Mouse (Mus musculus): ENCODE data around the gene Fhod1. TPM values are rescaled to one million over a fixed set of nuclear protein-coding genes. Genes with fewer than 3 reads are reported as not detected.
A peak's percentile ranks its signal among the peaks of the same experiment; 100 is the strongest.
"Not testable (repeated sequence)": the region's sequence is repeated elsewhere in the genome, so short reads cannot be mapped to it uniquely, and the experiment has no call there.

Gene Fhod1
- polyA plus RNA-seq, 1 experiment: 33.6 TPM

DNA sequence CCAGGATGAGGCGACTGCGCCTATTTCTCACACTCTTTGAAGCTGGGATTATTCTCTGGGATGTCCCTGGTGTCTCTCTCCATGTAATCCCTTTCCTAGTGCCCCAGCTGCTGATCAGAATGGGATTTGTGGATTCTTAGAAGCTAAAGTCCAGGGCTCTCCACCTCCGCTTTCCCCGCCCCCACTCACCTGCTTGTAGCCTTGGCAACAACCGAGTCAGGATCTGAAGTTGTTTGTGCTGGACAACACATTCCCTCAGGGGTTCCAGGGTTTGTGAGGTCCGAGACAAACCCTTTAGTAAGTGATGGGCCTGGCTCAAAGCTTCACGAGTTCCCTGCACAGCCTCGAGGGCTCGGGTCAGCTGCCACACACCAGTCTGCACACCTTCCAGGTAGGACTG lies 53.0 kb downstream of the Fhod1 start:
- no peaks in the 10 kb centered on the region for H3K27me3 ChIP-seq (ENCODE audit: control insufficient read depth, insufficient read depth, low read length)
- peaks cover 4% of the 10 kb centered on the region for H3K36me3 ChIP-seq (ENCODE audit: control insufficient read depth, insufficient read depth, low read length)
- no peak overlapping the region for H3K27ac ChIP-seq (ENCODE audit: control insufficient read depth, insufficient read depth, low read length)
- H3K4me1 ChIP-seq (replicated peaks; ENCODE audit: control insufficient read depth, insufficient read depth, low read length): peaks cover 36% of the 10 kb centered on the region
- TF ChIP-seq CTCF (IDR thresholded peaks at IDR 0.05; ENCODE audit: borderline replicate concordance, control insufficient read depth, extremely low read depth, insufficient read depth, low read length, poor library complexity) (no peak), POLR2A (IDR thresholded peaks at IDR 0.05; ENCODE audit: control insufficient read depth, extremely low read depth, insufficient read depth, low read length, poor library complexity) (no peak)
- no peak for DNase-seq
- no peak overlapping the region for H3K4me3 ChIP-seq (ENCODE audit: control insufficient read depth, insufficient read depth, low read length)
- WGBS: 86% methylated on average over 9 of the region's 9 CpGs

DNA sequence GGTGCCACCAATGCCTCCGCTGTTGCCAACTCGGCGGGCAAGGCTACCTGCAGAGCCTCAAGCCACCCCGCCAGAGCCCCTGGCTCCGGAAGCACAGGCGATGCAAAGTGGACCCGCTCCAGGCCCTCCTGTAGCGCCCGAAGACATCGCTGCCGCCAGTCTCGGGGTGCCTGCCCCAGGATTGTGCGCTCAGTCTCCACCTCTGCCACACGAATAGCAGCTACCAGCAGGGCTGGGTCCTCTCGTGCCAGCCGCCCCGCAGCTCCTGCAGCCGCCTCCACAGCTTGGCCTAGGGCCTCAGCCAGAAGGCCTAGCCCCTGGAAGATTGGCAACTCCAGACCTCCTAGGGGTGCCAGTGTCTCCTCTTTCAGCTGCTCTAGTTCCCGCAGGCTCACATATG lies 54.3 kb downstream of the Fhod1 start:
- whole genome bisulfite sequencing: 94% methylated on average over 19 of the region's 19 CpGs
- Histone ChIP-seq H3K4me1 (replicated peaks; ENCODE audit: control insufficient read depth, insufficient read depth, low read length) (peaks cover 36% of the 10 kb centered on the region), H3K36me3 (ENCODE audit: control insufficient read depth, insufficient read depth, low read length) (no peaks in the 10 kb centered on the region), H3K27ac (ENCODE audit: control insufficient read depth, insufficient read depth, low read length) (no peak overlapping the region), H3K4me3 (ENCODE audit: control insufficient read depth, insufficient read depth, low read length) (no peak overlapping the region), H3K27me3 (ENCODE audit: control insufficient read depth, insufficient read depth, low read length) (no peaks in the 10 kb centered on the region)
- TF ChIP-seq CTCF (IDR thresholded peaks at IDR 0.05; ENCODE audit: borderline replicate concordance, control insufficient read depth, extremely low read depth, insufficient read depth, low read length, poor library complexity) (no peak), POLR2A (IDR thresholded peaks at IDR 0.05; ENCODE audit: control insufficient read depth, extremely low read depth, insufficient read depth, low read length, poor library complexity) (no peak)
- DNase-seq: no peak

DNA sequence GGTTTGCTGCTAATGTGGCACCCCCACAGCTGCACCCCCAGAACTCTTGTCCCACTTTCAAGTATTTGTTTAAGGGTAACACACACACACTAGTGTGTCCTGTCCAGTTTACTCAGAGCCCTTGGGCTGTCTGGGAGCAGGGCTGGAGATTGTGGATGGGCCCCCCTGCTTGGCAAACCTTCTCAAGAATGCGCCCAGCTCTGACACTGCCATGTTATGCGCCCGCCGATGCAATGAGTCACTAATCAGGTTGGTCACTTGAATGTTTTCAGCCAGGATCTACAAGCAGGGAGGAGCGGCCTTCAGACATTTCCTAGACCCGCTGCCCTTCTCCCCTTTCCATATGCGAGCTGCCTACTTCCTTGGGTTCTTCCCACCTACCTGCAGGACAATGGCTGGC lies 55.3 kb downstream of the Fhod1 start:
- H3K4me1 ChIP-seq (replicated peaks; ENCODE audit: control insufficient read depth, insufficient read depth, low read length): peaks cover 33% of the 10 kb centered on the region
- H3K4me3 ChIP-seq (ENCODE audit: control insufficient read depth, insufficient read depth, low read length): no peak overlapping the region
- WGBS: 97% methylated on average over 7 of the region's 7 CpGs
- H3K36me3 ChIP-seq (ENCODE audit: control insufficient read depth, insufficient read depth, low read length): no peaks in the 10 kb centered on the region
- no peak for TF ChIP-seq CTCF (IDR thresholded peaks at IDR 0.05; ENCODE audit: borderline replicate concordance, control insufficient read depth, extremely low read depth, insufficient read depth, low read length, poor library complexity)
- no peak for TF ChIP-seq POLR2A (IDR thresholded peaks at IDR 0.05; ENCODE audit: control insufficient read depth, extremely low read depth, insufficient read depth, low read length, poor library complexity)
- H3K27me3 ChIP-seq (ENCODE audit: control insufficient read depth, insufficient read depth, low read length): no peaks in the 10 kb centered on the region
- no peak overlapping the region for H3K27ac ChIP-seq (ENCODE audit: control insufficient read depth, insufficient read depth, low read length)
- no peak for DNase-seq

GRCm38 (mm10) chr8:105291802-105292201 lies 56.0 kb downstream of the Fhod1 start:
- peaks cover 33% of the 10 kb centered on the region for H3K4me1 ChIP-seq (replicated peaks; ENCODE audit: control insufficient read depth, insufficient read depth, low read length)
- DNase-seq; H3K36me3 ChIP-seq (ENCODE audit: control insufficient read depth, insufficient read depth, low read length); H3K4me3 ChIP-seq (ENCODE audit: control insufficient read depth, insufficient read depth, low read length); H3K27ac ChIP-seq (ENCODE audit: control insufficient read depth, insufficient read depth, low read length); H3K27me3 ChIP-seq (ENCODE audit: control insufficient read depth, insufficient read depth, low read length): not testable (repeated sequence)
- 71% methylated on average over 3 of the region's 3 CpGs for WGBS

GRCm38 (mm10) chr8:105291364-105291763 lies 56.4 kb downstream of the Fhod1 start:
- WGBS: 92% methylated on average over 8 of the region's 8 CpGs

DNA sequence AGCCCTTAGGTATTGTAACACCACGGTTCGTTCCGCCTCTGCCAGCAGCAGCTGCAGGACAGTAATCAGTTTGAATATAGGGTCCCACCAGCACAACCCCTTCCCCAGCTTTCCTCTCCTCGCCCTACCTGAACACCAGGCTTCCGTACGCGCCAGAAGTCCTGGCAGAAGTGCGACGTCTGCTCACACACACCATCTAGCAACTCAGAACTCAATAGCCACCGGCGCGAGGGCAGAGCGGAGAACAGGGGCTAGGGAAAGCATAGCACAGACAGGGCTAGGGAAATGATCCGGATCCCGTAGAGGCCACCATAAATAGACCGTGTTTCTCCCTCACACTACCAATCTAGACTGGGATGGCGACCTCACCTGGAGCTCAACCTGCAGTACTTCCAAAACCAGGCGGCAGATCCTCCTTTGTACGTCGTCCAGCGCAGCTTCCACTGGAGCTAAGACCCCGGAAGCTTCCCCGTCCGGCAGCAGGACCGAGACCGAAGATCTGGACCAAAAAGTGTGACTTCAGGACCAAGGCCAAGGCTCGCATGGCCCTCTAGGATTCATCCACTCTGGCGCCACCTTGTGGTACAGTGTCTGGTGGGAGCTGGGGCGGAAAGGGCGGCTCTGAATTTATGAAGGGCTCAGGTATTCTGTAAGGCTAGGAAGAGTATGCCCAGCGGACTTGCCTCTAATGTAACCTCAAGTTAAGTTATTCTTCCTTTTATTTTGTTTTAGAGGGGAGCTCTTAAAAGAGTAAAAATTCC lies 57.0 kb downstream of the Fhod1 start:
- Histone ChIP-seq H3K4me3 (ENCODE audit: control insufficient read depth, insufficient read depth, low read length) (no peak overlapping the region), H3K27ac (ENCODE audit: control insufficient read depth, insufficient read depth, low read length) (no peak overlapping the region), H3K36me3 (ENCODE audit: control insufficient read depth, insufficient read depth, low read length) (no peaks in the 10 kb centered on the region), H3K4me1 (replicated peaks; ENCODE audit: control insufficient read depth, insufficient read depth, low read length) (peaks cover 25% of the 10 kb centered on the region), H3K27me3 (ENCODE audit: control insufficient read depth, insufficient read depth, low read length) (no peaks in the 10 kb centered on the region)
- peak; percentile 91 for DNase-seq
- 0 out of 2 replicates have a peak, but pooled peaks have one; percentile 19 for TF ChIP-seq POLR2A (IDR thresholded peaks at IDR 0.05; ENCODE audit: control insufficient read depth, extremely low read depth, insufficient read depth, low read length, poor library complexity)
- peak; percentile 94 for TF ChIP-seq CTCF (IDR thresholded peaks at IDR 0.05; ENCODE audit: borderline replicate concordance, control insufficient read depth, extremely low read depth, insufficient read depth, low read length, poor library complexity)
- 30% methylated on average over 31 of the region's 31 CpGs for WGBS

More at GRCm38 (mm10) chr8:105291364-105291763, 56.4 kb downstream of the Fhod1 start:
- not testable (repeated sequence) for DNase-seq; H3K36me3 ChIP-seq (ENCODE audit: control insufficient read depth, insufficient read depth, low read length); H3K27ac ChIP-seq (ENCODE audit: control insufficient read depth, insufficient read depth, low read length); H3K4me3 ChIP-seq (ENCODE audit: control insufficient read depth, insufficient read depth, low read length); H3K27me3 ChIP-seq (ENCODE audit: control insufficient read depth, insufficient read depth, low read length)
- H3K4me1 ChIP-seq (replicated peaks; ENCODE audit: control insufficient read depth, insufficient read depth, low read length): peaks cover 30% of the 10 kb centered on the region

DNA sequence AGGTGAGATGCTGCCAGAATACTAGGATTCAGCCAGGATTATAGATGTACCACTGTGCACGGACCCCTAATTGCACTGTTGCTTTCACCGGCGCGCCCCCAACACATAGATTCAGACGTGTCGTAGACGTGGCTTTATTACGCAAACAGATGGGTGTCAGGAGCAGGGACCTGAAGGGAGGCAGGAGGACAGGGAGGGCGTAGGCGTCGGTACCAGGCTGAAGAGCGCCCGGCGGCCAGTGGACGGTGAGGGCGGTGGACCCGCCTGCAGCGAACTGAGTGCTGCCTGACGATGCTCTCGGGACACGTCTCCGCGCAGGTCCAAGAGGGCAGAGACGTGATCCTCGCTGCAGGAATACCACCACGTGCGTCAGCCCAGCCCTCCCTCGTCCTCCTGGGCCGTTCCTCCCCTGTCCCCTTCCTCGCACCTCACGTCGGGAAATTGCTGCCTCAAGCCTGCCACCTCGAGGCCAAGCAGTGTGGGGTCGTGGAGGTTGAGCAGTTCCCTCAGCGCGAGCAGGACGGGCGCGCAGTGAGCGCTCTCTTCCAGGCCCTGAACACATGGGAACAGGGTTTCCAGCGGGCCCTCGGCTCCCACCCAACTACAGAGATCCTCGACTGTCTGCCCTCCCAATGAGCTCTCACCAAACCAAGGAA lies 57.8 kb downstream of the Fhod1 start, which contains the start of gene 4931428F04Rik:
Gene 4931428F04Rik, minus strand, starts transcription at position 60 of the 656 bp plus-strand sequence.
- peak within 1 kb of the TSS; percentile 52; the same call in 1 of the 2 replicates for H3K27ac ChIP-seq (ENCODE audit: control insufficient read depth, insufficient read depth, low read length)
- peak within 1 kb of the TSS; percentile 77 for H3K4me3 ChIP-seq (ENCODE audit: control insufficient read depth, insufficient read depth, low read length)
- no peak for TF ChIP-seq CTCF (IDR thresholded peaks at IDR 0.05; ENCODE audit: borderline replicate concordance, control insufficient read depth, extremely low read depth, insufficient read depth, low read length, poor library complexity)
- no peak for TF ChIP-seq POLR2A (IDR thresholded peaks at IDR 0.05; ENCODE audit: control insufficient read depth, extremely low read depth, insufficient read depth, low read length, poor library complexity)
- 8% methylated on average over 43 of the region's 43 CpGs for WGBS
- H3K4me1 ChIP-seq (replicated peaks; ENCODE audit: control insufficient read depth, insufficient read depth, low read length): peaks cover 17% of the 10 kb centered on the region
- peak; percentile 66 for DNase-seq
- H3K36me3 ChIP-seq (ENCODE audit: control insufficient read depth, insufficient read depth, low read length): no peaks in the 10 kb centered on the region
- no peaks in the 10 kb centered on the region for H3K27me3 ChIP-seq (ENCODE audit: control insufficient read depth, insufficient read depth, low read length)

All from thymus, adult 2 months (tissue).